Mouse (Mus musculus) layer of hippocampus, adult 6 months (tissue): ENCODE data around the gene Btbd35f14. TPM values are rescaled to one million over a fixed set of nuclear protein-coding genes. Genes with fewer than 3 reads are reported as not detected.

ENCODE experiments used
- long read RNA-seq, 2 experiments: library from polyadenylated mRNA; unstranded; transcript quantifications; one replicate each; pipeline ENCODE4 v2.0.0; 2019 to 2020
- polyA plus RNA-seq: library from polyadenylated mRNA; unstranded; fragments of <200 nt; fragmentation: Nextera tagmentation; gene quantifications from 2 replicates; pipeline ENCODE4 v1.2.3, GENCODE M21; 2021

The Btbd35f14 gene
- polyA plus RNA-seq: not detected in 2 replicates
- long read RNA-seq, experiment 1: 0 reads
- long read RNA-seq, experiment 2, partial matches to known transcripts: 0 of 1 reads
- long read RNA-seq, experiment 2, other reads (novel, unspliced or antisense): 1 of 1 reads

DNA sequence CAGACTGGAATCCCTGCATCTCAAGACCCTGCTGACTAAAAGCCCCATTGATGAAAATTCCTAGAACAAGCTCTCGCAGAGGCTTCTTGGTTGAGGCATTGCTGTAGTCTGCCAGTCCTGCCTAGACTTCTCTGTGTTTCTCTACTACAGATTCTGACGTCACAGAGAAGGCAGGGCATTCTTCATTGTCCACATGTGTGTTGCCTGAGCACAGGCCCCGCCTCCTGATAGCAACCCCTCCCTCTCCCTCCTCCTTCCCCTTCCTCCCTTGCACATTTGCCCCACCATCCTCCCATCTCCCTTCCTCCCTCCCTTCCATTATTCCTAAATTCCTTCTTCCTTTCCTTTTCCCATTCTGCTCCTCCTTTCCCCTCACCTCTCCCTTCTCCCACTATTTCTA is at the start of gene Btbd35f14:
Gene Btbd35f14, minus strand, starts transcription at position 101 of the 400 bp plus-strand sequence.

DNA sequence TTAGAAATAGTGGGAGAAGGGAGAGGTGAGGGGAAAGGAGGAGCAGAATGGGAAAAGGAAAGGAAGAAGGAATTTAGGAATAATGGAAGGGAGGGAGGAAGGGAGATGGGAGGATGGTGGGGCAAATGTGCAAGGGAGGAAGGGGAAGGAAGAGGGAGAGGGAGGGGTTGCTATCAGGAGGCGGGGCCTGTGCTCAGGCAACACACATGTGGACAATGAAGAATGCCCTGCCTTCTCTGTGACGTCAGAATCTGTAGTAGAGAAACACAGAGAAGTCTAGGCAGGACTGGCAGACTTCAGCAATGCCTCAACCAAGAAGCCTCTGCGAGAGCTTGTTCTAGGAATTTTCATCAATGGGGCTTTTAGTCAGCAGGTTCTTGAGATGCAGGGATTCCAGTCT is 45.3 kb downstream of the Btbd35f14 start, which contains the start of gene Btbd35f13:
Gene Btbd35f13, plus strand, starts transcription at position 301 of the 400 bp plus-strand sequence.

Other genes with a start within 250 kb of the Btbd35f14 start
- gene Btbd35f15, start 125.0 kb downstream of the Btbd35f14 start, polyA plus RNA-seq: not detected in 2 replicates
- gene Btbd35f13, start 45.2 kb downstream of the Btbd35f14 start, polyA plus RNA-seq: not detected in 2 replicates